Mouse (Mus musculus): Measurements from ENCODE around the gene Srrd. TPM values are rescaled to one million over a fixed set of nuclear protein-coding genes. Genes with fewer than 3 reads are reported as not detected.
A peak's percentile ranks its signal among the peaks of the same experiment; 100 is the strongest.

The Srrd gene
- polyA plus RNA-seq, 1 experiment from 2014 or later = 9.4 TPM

DNA sequence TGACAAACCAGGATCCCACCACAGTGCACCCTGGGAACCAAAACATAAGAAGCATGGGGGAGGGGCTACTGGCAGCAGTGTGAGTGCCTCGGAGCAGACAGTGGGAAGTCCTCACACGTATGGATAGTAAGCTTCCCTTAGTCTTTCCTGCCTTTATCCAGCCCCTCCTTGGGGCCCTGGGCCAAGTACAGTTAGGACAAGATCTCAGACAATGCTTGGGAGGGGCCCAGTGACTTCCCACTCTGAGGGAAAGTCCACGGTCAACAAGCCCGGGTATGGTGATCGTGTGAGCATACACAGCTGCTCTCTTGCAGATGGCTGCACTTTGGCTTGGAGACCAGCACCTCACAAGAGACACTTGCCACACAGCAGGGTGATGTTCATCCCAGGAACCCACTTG is 25.5 kb downstream of the Srrd start:
- 29% methylated on average over 5 of the region's 5 CpGs for WGBS (ENCODE audit: insufficient replicate concordance)
- DNase-seq = no peak

DNA sequence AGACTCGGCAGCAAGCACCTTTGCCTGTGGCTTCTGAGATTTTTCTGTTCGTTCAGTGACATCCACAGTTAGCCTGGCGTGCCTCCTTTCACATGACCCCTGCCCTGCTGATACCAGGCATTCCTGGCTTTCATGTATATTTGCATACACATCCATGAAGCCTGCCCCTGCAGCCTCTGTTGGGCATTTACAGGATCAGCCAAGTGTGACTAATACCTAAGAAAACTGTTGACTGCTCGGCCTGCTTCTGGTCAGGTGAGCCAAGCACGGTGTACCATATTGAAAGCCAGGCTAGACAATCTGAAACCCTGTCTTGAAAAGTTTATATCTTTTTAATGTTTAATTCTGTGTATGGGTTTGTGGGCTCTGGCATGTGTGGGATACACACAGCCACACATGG is 26.4 kb downstream of the Srrd start:
- Histone ChIP-seq H3K4me3 (ENCODE audit: low read depth, low read length) (no peak overlapping the region), H3K4me2 (ENCODE audit: low read depth, low read length) (no peak overlapping the region), H3K9ac (replicated peaks) (no peak overlapping the region), H3K4me1 (ENCODE audit: insufficient read depth) (no peaks in the 10 kb centered on the region; the same call in 1 of the 2 replicates), H3K36me3 (replicated peaks; ENCODE audit: insufficient read depth, low read length) (peaks cover 44% of the 10 kb centered on the region), H3K27me3 (ENCODE audit: insufficient read depth, low read length) (no peaks in the 10 kb centered on the region), H3K27ac (ENCODE audit: low read depth) (0 out of 2 replicates have a peak overlapping the region, but pooled peaks have one; percentile 11), H3K9me3 (ENCODE audit: low read length) (no peaks in the 10 kb centered on the region)
- DNase-seq (no peak), ATAC-seq (no peak)
- 82% methylated on average over 5 of the region's 5 CpGs for WGBS (ENCODE audit: insufficient replicate concordance)
- TF ChIP-seq EP300 (IDR thresholded peaks at IDR 0.05; ENCODE audit: low read depth) (no peak), CTCF (IDR thresholded peaks at IDR 0.05; ENCODE audit: low read depth) (no peak)

More for the DNA sequence above, 25.5 kb downstream of the Srrd start:
- TF ChIP-seq CTCF (IDR thresholded peaks at IDR 0.05; ENCODE audit: low read depth) (no peak), EP300 (IDR thresholded peaks at IDR 0.05; ENCODE audit: low read depth) (no peak)
- no peaks in the 10 kb centered on the region for H3K27me3 ChIP-seq (ENCODE audit: insufficient read depth, low read length)
- no peak overlapping the region for H3K9ac ChIP-seq (replicated peaks)
- no peak overlapping the region for H3K27ac ChIP-seq (ENCODE audit: low read depth)
- H3K4me2 ChIP-seq (ENCODE audit: low read depth, low read length) = no peak overlapping the region
- H3K4me1 ChIP-seq (ENCODE audit: insufficient read depth) = no peaks in the 10 kb centered on the region; the same call in 1 of the 2 replicates
- peak; percentile 49 for ATAC-seq
- peaks cover 37% of the 10 kb centered on the region for H3K36me3 ChIP-seq (replicated peaks; ENCODE audit: insufficient read depth, low read length)
- H3K9me3 ChIP-seq (ENCODE audit: low read length) = no peaks in the 10 kb centered on the region
- H3K4me3 ChIP-seq (ENCODE audit: low read depth, low read length) = no peak overlapping the region

DNA sequence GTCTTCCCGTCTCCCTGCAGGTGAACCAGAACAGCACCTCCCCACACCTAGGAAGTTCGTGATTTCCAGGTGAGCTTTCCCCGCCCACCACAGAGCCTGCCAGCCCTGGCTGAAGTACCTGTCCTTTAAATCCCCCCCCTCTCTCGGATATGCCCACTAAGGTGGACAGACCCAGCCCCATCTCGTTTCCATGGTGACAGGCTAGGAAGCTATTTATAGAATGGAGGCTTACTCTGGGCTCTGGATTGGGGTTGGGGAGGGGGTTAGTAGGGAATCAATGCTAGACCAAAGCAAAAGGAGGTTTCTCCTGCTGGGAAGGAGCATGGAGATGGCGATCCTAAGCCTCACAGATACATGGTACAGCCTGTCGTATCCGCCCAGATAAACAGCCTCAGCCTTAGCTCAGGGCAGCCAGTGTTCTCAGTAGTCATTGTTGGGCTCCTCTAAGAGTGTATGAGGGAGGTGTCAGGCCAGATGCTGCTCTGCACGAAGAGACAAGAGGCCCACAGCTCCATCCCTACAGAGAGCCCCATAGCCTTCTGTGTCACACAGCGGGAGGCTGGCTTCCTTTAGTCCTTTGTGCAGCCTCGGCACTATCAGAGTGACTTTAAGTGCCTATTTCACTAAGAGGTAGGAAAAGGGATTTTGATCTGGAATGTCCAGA is 29.5 kb downstream of the Srrd start:
- H3K27ac ChIP-seq (ENCODE audit: low read depth) = no peak overlapping the region
- WGBS (ENCODE audit: insufficient replicate concordance) = 79% methylated on average over 11 of the region's 11 CpGs
- H3K9me3 ChIP-seq (ENCODE audit: low read length) = no peaks in the 10 kb centered on the region
- no peaks in the 10 kb centered on the region for H3K27me3 ChIP-seq (ENCODE audit: insufficient read depth, low read length)
- no peak overlapping the region for H3K9ac ChIP-seq (replicated peaks)
- DNase-seq (no peak), ATAC-seq (no peak)
- no peak overlapping the region for H3K4me2 ChIP-seq (ENCODE audit: low read depth, low read length)
- no peaks in the 10 kb centered on the region; the same call in 1 of the 2 replicates for H3K4me1 ChIP-seq (ENCODE audit: insufficient read depth)
- no peak for TF ChIP-seq CTCF (IDR thresholded peaks at IDR 0.05; ENCODE audit: low read depth)
- no peak for TF ChIP-seq EP300 (IDR thresholded peaks at IDR 0.05; ENCODE audit: low read depth)
- no peak overlapping the region for H3K4me3 ChIP-seq (ENCODE audit: low read depth, low read length)
- peaks cover 74% of the 10 kb centered on the region for H3K36me3 ChIP-seq (replicated peaks; ENCODE audit: insufficient read depth, low read length)

DNA sequence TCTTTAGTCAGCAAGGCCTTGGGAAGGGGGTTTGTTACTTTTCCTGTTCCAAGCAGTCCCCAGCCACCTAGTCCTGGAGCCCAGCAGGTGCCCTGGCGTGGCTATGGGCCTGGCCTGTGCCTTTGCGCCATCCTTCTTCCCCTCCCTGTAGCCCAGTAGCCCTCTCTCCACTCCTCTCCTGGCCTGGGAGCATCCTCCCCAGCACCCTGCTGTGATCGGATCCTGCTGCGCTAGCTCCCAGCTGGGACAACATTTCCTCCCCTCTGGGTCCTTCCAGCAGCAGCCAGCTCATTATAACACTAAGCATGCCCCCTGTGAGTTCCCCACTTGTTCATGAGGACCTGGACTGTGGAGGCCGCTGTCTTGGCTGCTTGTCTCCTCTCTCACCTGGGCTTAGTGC is 37.0 kb downstream of the Srrd start:
- WGBS (ENCODE audit: insufficient replicate concordance) = 84% methylated on average over 5 of the region's 5 CpGs
- TF ChIP-seq EP300 (IDR thresholded peaks at IDR 0.05; ENCODE audit: low read depth) (no peak), CTCF (IDR thresholded peaks at IDR 0.05; ENCODE audit: low read depth) (no peak)

DNA sequence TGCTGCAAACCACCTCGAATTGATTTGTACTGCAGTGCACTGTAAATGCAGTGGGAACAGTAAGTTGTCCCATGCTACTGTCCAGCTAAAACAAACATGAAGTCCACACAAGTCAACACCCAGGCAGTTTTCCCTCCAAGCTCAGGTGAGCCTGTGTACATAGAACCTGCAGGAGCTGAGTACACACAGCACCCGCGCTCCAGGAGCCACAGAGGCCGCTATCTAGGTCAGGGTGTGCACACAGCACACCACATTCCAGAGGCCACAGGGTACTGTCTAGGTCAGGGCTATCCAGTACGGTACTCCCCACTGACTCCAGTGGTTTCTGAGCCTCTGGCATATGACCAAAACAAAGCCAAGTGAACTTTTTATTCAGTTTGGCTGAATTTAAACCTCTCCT is 40.5 kb downstream of the Srrd start:
- no peak overlapping the region for H3K9ac ChIP-seq (replicated peaks)
- peak; percentile 61 for DNase-seq
- peaks cover 15% of the 10 kb centered on the region for H3K36me3 ChIP-seq (replicated peaks; ENCODE audit: insufficient read depth, low read length)
- H3K27me3 ChIP-seq (ENCODE audit: insufficient read depth, low read length) = no peaks in the 10 kb centered on the region
- 62% methylated on average over 5 of the region's 5 CpGs for WGBS (ENCODE audit: insufficient replicate concordance)
- TF ChIP-seq EP300 (IDR thresholded peaks at IDR 0.05; ENCODE audit: low read depth) = no peak
- TF ChIP-seq CTCF (IDR thresholded peaks at IDR 0.05; ENCODE audit: low read depth) = no peak
- ATAC-seq = peak; percentile 90
- H3K4me1 ChIP-seq (ENCODE audit: insufficient read depth) = peaks cover 47% of the 10 kb centered on the region
- H3K4me3 ChIP-seq (ENCODE audit: low read depth, low read length) = no peak overlapping the region
- peak overlapping the region; percentile 82 for H3K27ac ChIP-seq (ENCODE audit: low read depth)
- H3K9me3 ChIP-seq (ENCODE audit: low read length) = no peaks in the 10 kb centered on the region
- H3K4me2 ChIP-seq (ENCODE audit: low read depth, low read length) = no peak overlapping the region

More for the DNA sequence above, 37.0 kb downstream of the Srrd start:
- no peaks in the 10 kb centered on the region for H3K27me3 ChIP-seq (ENCODE audit: insufficient read depth, low read length)
- no peak overlapping the region for H3K9ac ChIP-seq (replicated peaks)
- H3K4me1 ChIP-seq (ENCODE audit: insufficient read depth) = peaks cover 13% of the 10 kb centered on the region
- H3K36me3 ChIP-seq (replicated peaks; ENCODE audit: insufficient read depth, low read length) = peaks cover 49% of the 10 kb centered on the region
- DNase-seq (no peak), ATAC-seq (no peak)
- no peak overlapping the region for H3K4me2 ChIP-seq (ENCODE audit: low read depth, low read length)
- no peaks in the 10 kb centered on the region for H3K9me3 ChIP-seq (ENCODE audit: low read length)
- no peak overlapping the region for H3K27ac ChIP-seq (ENCODE audit: low read depth)
- H3K4me3 ChIP-seq (ENCODE audit: low read depth, low read length) = no peak overlapping the region

DNA sequence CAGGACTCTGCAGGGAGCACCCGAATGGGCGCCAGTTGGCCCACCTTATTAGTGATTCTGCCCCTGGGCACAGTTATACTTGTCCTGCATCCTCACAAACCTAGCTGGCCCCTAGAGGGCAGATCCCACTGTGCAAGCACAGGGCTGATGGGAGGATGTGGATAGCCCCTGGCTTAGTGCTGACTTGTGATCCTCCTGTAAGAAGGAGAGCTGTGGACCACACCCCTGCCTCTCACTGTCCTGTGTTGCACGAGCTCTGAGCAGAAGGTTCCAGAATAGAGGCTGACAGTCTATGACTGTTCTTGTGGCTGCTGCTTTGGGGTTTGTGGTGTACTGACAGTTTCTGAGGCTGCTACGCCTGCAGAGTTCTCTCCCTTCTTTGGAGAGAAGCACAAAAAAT is 41.1 kb downstream of the Srrd start:
- TF ChIP-seq EP300 (IDR thresholded peaks at IDR 0.05; ENCODE audit: low read depth) = no peak
- peak; percentile 32 for TF ChIP-seq CTCF (IDR thresholded peaks at IDR 0.05; ENCODE audit: low read depth)
- Histone ChIP-seq H3K4me3 (ENCODE audit: low read depth, low read length) (no peak overlapping the region), H3K27ac (ENCODE audit: low read depth) (peak overlapping the region; percentile 82), H3K4me2 (ENCODE audit: low read depth, low read length) (no peak overlapping the region), H3K9me3 (ENCODE audit: low read length) (no peaks in the 10 kb centered on the region), H3K4me1 (ENCODE audit: insufficient read depth) (peaks cover 53% of the 10 kb centered on the region), H3K36me3 (replicated peaks; ENCODE audit: insufficient read depth, low read length) (peaks cover 10% of the 10 kb centered on the region), H3K9ac (replicated peaks) (no peak overlapping the region), H3K27me3 (ENCODE audit: insufficient read depth, low read length) (no peaks in the 10 kb centered on the region)
- DNase-seq (peak; percentile 14), ATAC-seq (no peak)
- whole genome bisulfite sequencing (ENCODE audit: insufficient replicate concordance) = 61% methylated on average over 4 of the region's 4 CpGs

Measured in liver, postnatal 0 days (tissue).